Mouse (Mus musculus) ovary, adult 2 months (tissue): ENCODE results near the gene Ccr9. TPM values are rescaled to one million over a fixed set of nuclear protein-coding genes. Genes with fewer than 3 reads are reported as not detected.

Experiments
- polyA plus RNA-seq: library from polyadenylated mRNA; depleted of rRNA; stranded (reverse); fragments of >200 nt; gene quantifications from 2 replicates; pipeline ENCODE4 v1.2.3, GENCODE M21; 2012; rRNA removed

Ccr9 gene
- 0.28 and 0.33 TPM in 2 replicates for polyA plus RNA-seq

DNA sequence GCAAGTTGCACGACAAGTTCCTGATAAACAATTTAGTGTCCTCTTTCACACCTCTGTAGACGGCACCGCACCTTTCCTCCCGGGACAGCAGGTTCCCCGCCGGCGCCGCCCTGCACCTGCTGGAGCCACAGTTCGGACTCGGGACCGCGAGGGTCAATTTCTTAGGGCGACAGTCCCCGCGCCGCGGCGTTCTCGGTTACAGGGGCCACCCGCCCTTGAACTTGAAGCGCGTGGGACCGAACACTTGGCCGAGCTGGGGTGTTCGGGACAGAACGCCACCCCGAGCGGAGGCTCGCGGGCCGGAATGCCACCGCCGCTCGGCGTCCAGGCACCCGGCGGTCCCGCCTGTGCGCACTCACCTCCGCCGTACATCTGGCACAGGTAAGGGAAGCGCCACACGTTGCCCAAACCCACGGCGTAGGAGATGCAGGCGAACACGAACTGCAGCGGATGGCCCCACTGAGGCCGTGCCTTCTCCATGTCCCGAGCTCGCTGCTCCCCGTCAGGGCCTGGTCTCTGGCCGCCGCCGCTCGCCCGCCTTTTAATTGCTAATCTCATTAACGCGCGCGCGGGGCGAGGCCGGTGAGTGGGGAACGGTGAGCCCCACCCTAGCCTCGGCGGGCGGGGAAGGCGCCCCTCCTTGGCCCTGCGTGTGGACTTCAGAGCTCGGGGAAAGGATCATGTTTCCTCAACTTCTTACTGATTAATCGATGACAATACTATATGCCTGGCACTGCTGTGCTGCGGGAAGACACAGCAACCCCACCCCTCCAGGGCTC lies at the start of gene Ccr9, which contains the start of gene Slc6a20a:
Ccr9 (plus strand) TSS at position 113 of the 779 bp plus-strand sequence.
Slc6a20a (minus strand) TSS at position 559 of the 779 bp plus-strand sequence.

DNA sequence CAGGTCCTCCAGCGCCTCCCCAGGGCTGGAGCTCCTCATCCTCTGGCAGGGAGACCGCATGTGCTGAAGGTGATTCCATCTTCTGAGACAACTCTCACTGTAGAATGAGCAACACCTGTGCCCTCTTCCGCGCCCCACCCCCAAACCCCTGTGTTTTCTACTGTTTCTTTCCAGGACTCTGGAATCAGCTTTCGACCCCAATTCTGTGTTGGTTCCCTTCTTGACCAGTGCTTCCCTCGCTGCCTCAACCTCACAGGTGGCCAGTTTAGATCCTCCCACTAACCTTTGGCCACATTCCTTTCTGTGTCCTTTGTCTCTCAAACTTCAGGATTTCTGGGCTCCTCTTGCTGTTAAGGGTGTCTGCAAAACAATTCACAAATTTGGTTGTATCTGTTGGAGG lies 46.0 kb upstream of the Ccr9 start, which contains the start of gene Slc6a20b:
Slc6a20b (minus strand) TSS at position 285 of the 400 bp plus-strand sequence.

DNA sequence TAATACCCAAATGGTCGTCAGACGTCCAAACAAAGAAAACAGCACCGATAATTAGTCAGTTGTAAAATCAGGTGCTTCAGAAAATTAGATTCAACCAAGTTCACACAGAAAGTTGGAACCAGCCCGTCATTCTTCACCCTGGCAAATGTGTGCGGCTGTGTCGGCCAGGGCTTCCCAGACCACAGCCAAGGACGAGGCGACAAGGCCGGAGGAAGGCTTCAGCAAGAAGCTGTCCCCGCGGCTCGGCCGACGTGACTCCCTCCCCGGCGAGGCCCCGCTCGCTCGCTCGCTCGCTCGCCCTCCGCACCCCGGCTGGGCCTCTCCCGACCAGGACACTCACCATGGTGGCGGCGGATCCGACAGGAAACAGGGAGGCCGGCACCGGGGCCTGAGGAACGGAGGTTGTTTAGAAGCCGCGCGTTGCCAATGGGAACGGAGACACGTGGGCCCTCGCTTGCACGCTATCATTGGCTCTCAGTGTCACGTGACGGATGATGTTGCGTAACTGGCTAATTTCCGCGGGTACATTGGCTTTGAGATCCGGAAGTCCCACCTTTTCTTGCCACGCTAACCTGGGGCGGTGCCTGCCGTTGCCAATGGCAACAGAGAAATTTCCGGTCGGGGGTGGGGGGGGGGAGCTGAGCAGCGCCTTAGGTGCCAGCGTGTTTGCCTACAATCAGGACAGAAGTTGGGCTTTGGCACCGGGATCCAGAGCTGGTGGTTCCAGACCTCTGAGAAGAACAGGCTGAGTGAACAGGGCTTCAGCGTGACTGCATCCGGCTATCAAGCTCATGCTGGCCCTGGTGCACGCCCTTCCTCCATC lies 39.2 kb downstream of the Ccr9 start, which contains the start of gene Lztfl1:
Lztfl1 (minus strand) TSS at position 512 of the 823 bp plus-strand sequence.

DNA sequence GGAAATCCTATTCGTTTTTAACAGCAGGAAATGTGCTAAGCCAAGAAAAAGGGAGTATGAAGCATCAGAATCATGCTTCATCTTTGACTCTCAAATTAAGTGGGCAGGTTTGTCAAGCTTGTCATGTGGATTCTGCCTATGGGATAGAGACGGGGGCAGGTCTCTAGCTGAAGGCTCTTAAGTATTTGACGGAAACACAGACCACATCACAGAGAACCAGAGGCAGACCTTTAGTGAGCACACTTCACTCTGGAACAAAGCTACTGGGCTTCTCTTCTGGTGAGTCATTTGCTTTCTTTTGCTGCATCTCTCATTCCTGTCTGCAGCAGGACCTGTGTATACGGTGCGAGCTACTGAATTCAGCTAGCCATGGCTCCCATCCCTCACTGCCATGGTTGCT lies 128.0 kb downstream of the Ccr9 start, which contains the start of gene Cxcr6:
Cxcr6 (plus strand) TSS at position 209 of the 400 bp plus-strand sequence.

Other genes starting within 250 kb of the Ccr9 start
- gene Limd1, start 199.7 kb upstream of the Ccr9 start, polyA plus RNA-seq, result 48.8 and 65.1 TPM in 2 replicates
- gene Sacm1l, start 148.7 kb upstream of the Ccr9 start, polyA plus RNA-seq, result 3.0 and 3.8 TPM in 2 replicates
- gene Slc6a20b, start 45.9 kb upstream of the Ccr9 start, polyA plus RNA-seq, result 1.1 and 1.7 TPM in 2 replicates
- 0.38 and 0.71 TPM in 2 replicates for gene Slc6a20a, start 446 bp downstream of the Ccr9 start, polyA plus RNA-seq
- 1.7 and 2.8 TPM in 2 replicates for gene Lztfl1, start 39.3 kb downstream of the Ccr9 start, polyA plus RNA-seq
- 0.43 and 0.44 TPM in 2 replicates for gene Cxcr6, start 128.0 kb downstream of the Ccr9 start, polyA plus RNA-seq
- gene Fyco1, start 173.5 kb downstream of the Ccr9 start, polyA plus RNA-seq, result 5.4 and 5.6 TPM in 2 replicates
- 0.48 and 0.59 TPM in 2 replicates for gene Xcr1, start 183.6 kb downstream of the Ccr9 start, polyA plus RNA-seq